Mouse (Mus musculus): ENCODE measurements around the gene Pbp2.

Gene Pbp2

GRCm38 (mm10) chr6:135310305-135310704 is at the start of gene Pbp2:
Pbp2 (minus strand) TSS chr6:135310405.
- no peak for DNase-seq (ENCODE audit: extremely low read depth, insufficient read length, low spot score)

DNA sequence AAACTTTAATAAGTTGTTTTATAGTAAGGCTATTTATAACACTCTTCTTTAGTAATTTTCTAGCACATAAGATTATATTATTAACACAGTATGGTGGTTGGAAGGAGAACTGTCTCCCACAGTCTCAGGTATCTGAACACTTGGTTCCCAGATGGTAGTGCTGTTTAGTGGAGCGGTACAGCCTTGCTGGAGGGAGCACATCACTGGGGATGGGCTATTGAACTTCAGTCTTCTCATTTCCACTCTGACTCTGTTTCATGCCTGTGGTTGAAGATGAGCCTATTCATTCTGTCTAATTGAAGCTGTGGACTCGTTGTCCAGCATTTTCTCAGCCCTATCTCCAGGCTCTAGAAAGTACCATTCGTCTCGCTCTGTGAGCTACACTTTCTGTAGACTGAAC is 44.7 kb upstream of the Pbp2 start:
- DNase-seq (ENCODE audit: extremely low read depth, insufficient read length, low spot score): no peak

GRCm38 (mm10) chr6:135352537-135352936 is 42.3 kb upstream of the Pbp2 start:
- DNase-seq (ENCODE audit: extremely low read depth, insufficient read length, low spot score): no peak

- DNase-seq (ENCODE audit: extremely low read depth, insufficient read length, low spot score): peak; percentile 94
Measured at GRCm38 (mm10) chr6:135351638-135352302, 41.6 kb upstream of the Pbp2 start.

GRCm38 (mm10) chr6:135341076-135341378 is 30.8 kb upstream of the Pbp2 start:
- DNase-seq (ENCODE audit: extremely low read depth, insufficient read length, low spot score): no peak

- no peak for DNase-seq (ENCODE audit: extremely low read depth, insufficient read length, low spot score)
Measured at GRCm38 (mm10) chr6:135340355-135341075, 30.3 kb upstream of the Pbp2 start.

GRCm38 (mm10) chr6:135336376-135336775 is 26.2 kb upstream of the Pbp2 start:
- DNase-seq (ENCODE audit: extremely low read depth, insufficient read length, low spot score): no peak

DNA sequence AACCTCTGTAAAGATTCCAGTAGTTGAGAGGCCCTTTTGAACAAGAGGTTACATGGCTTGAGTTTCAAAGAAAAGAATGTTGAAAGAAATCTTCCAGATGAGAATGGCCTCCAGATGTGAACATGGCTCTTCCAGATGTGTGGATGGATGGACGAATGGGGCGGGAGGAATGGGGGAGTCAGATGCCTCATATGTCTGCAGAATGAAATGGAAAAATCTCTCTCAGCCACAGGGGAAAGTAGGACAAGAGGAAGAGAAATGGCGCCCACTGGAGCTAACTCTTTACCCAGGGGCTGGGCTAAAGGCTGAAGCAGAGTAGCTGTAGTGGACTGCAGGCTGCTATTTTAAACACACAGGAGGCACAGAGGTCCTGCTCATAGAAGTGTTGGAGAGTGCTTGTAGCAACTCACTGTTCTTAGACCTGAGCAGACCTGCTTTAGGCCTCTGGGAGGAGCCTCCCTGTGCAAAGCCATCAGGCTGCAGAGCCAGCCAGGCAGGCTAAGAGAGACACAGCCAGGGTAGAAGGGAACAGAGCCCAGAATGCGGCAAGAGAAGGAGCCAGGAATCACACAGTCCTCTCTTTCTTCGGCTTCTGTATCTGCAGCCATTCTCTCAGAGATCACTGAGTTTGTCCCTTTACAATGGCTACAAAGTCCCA is 23.9 kb upstream of the Pbp2 start:
- DNase-seq (ENCODE audit: extremely low read depth, insufficient read length, low spot score): no peak

DNA sequence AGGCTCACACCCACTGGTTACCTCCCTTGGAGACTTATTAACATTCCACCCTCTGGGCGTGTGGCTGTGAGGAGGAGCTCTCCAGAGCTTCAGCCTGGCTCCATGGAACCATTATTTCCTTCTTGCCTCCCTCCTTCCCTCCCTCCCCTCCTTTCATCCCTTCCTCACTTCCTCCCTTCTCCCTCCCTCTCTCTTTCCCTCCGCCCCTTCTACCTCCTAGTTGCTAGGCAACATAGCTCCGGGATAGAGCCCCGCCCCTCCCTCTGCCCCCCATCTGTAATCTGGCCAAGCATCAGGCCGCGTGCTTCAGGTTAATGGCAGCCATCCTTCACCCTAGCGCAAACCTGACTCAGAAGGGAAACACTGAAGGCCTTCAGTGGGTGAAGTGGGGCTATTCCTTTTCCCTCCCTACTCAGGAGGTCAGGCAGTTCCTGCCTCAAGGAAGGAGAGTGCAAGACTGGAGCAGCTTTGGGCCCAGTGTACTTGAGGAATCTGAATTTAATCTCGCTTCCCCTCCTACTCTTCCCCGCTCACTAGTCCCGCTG is 22.6 kb upstream of the Pbp2 start:
- DNase-seq (ENCODE audit: extremely low read depth, insufficient read length, low spot score): peak; percentile 46

GRCm38 (mm10) chr6:135331916-135332315 is 21.7 kb upstream of the Pbp2 start:
- DNase-seq (ENCODE audit: extremely low read depth, insufficient read length, low spot score): peak; percentile 74

DNA sequence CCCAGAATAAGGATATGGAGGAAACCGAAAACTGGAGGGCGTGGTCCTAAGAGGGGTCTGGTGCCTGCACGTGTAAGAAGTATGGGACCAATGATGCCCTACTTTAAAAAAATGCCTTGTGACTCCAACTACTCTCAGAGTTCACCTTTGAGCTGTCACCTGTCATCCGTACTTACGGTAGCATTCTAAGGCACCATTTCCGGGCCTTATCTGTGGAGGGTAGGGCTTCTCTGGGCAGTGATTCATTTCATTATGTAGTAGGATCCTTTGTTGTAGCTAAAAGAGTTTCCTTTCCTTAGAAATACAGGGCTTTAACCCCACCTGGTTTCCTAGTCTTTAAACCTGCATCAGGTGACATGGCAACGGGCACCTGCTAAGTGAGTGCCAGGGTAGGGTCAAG is 16.6 kb upstream of the Pbp2 start:
- no peak for DNase-seq (ENCODE audit: extremely low read depth, insufficient read length, low spot score)

DNA sequence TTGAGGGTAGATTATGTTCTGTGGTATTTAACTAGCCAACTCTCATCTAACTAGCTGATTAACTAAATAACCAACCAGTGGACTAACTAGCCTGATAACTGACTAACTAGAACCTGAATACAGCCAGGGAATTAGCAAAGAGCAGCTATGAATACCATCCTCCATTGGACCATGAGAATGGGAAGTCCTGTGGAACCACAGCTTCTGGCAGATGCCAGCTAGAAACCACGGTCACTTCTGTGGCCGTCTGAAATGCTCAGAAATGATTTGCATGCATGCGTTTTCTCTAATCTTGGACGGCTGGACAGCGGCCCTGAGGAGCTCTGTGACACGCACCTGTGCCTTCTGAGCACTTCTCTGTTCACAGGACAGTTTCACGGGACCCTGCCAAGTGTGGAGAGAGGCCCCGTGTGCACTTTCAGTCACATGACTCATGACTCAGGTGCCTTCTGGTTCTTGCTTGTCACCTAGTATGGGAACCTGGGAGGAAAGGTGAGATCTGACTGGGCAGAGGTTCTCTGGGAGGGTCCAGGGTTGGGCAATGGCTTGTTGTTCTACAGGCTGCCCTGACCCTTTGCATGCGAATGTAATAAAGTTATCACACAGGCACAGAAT is 14.6 kb upstream of the Pbp2 start:
- DNase-seq (ENCODE audit: extremely low read depth, insufficient read length, low spot score): peak; percentile 66

DNA sequence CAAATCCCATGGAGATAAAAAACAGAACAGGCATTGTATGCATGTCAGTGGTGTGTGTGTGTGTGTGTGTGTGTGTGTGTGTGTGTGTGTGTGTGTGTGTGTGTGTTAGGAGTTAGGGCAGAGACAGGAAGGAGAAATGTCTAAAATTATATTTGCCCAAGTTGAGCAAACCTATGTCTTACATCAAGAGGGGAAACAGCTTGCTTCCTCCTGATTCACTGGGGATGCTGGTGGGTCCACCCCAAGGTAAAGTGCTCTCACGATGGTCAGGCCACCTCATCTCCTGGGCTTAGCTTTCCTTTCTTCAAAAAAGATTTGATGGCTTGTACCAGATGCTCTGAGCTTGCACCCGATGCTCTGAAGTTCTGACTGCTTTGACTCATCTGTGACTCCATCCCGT is 13.9 kb upstream of the Pbp2 start:
- DNase-seq (ENCODE audit: extremely low read depth, insufficient read length, low spot score): peak; percentile 76

DNA sequence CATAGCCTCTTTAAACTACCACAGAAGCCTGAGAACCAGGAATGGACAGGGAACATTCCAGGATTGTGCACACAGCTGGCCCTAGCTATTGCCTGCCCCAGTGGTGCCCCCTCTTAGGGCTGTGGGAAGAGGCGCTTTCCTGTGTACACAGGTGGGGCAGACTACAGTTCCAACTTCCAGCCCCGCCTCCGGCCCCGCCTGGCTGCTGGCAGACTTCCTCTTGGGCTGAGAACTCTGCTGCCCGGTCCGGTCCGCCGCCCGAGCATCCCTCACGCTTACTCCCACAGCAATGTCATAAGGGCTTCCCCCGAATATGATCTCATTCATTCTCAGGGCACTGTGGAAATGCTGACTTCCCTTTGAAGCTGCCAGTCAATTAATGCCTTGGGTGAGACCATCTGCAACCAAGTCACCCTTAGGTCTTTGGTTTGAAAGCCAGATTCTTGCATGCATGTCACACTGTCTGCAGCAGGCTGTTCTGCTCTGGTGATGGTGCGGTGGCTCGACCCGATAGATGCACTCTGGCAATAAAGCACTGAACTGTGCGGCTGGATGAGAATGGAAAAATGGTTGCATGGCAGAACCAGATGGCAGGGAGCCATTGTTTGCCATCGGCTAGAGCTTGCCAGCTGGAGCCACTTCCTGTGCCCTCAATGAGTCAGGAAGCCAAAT is 13.2 kb upstream of the Pbp2 start:
- peak; percentile 93 for DNase-seq (ENCODE audit: extremely low read depth, insufficient read length, low spot score)

DNA sequence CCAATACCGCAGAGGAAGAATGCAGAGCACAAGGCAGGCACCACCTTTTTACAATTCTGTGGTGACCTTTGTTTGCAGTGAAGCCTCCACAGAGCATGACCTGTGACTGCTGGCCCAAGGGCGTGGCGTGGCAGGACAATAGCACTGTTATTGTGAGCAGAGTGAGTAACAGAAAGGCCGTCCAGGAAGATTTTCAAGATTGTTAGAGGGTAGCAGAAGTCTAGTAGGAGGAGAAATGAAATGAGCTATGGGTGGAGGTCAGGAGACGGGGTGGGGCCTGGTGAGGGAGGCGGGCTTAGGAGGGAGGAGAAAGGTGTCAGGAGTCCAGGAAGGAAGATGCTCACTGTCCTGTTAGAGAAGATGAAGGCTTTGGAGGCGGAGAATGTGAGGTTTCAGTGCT is 12.5 kb upstream of the Pbp2 start:
- peak; percentile 92 for DNase-seq (ENCODE audit: extremely low read depth, insufficient read length, low spot score)

- peak; percentile 75 for DNase-seq (ENCODE audit: extremely low read depth, insufficient read length, low spot score)
Measured at GRCm38 (mm10) chr6:135319431-135319933, 9.3 kb upstream of the Pbp2 start.

DNA sequence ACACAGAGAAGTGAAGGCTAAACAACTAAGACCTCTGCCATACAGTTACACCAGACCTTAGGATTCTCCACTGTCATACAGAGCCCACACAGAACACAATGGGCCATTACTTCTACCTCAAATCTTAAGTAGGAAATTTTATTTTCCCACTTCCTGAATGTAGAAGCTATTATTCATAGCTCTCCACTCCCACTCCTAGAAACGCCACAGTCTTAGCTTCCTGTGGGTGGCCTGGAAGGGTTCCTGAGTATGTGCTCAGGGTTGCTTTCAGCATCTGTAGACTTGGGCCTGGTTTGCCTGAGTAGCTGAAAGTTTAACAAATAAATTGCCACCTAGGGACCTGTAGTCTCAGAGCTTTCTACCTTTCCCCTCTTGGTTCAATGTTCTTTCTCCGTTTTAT is 5.9 kb upstream of the Pbp2 start:
- no peak for DNase-seq (ENCODE audit: extremely low read depth, insufficient read length, low spot score)

DNA sequence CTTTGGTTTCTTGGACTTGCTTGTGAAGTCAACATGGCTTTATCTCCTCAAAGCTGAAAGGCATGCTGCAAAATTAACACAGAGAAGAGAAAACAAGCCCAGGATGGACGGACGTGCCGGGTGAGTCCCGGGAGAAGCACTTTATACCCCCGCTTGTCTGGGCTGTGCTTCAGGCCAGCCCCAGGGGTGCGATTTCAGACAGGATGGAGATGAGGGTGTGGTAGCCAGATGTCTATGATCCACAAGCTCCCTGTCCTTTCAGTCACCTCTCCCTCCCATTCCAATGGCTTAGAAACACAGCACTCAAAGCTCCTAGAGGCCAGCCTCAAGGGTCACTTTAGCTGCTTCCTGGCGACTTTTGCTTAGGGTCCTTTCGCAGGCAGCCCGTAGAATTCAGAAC is 3.8 kb upstream of the Pbp2 start:
- no peak for DNase-seq (ENCODE audit: extremely low read depth, insufficient read length, low spot score)

DNA sequence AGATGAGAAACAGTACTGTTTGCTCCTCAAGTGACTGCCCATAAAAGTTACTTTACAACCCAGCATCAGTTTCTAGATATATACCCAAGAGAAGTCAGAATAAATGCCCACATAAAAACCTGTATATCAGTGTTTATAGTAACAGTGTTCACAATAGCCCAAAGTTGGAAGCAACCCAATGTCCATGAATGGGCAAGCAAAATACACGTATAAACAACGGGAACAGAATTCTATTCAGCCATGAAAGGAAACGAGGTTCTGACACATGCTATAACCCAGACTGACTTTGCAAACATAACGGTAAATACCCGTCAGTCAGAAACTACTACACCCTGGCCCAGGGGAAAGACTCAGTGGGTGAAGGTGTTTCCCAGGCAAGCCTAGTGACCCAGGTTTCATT is 1.8 kb upstream of the Pbp2 start:
- no peak for DNase-seq (ENCODE audit: extremely low read depth, insufficient read length, low spot score)

DNA sequence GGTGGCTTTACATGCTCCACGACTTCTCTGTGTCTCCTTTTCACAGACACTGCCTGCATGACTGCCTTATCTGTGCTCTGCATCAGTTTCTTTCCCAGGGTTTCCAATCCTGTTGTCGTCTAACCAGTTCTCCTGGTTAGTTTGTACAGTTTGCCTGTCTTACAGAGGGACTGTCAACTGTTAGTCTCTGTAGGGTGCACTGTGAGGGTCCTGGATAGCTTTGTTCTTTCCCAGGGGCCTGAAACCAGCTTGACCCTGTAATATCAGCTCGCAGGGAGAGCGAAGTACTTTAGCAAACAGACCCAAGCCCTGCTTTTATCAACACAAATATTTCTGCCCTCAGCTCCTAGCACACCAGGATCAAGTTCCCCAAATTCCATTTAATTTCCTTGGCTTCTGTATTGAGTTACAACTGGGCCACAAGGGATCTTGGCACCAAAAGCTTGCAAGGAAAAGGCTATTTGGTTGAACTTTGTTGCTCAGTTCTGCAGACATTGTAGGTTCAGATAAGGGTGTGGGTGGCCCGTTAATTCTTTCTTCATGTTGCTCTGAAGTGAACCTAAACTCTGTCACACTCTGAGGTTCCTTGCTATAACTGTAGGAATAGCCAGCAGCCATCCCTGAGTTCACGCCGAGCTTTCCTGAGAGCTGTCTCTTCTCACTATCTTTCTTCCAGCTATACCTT is 5.5 kb downstream of the Pbp2 start:
- no peak for DNase-seq (ENCODE audit: extremely low read depth, insufficient read length, low spot score)
